Mouse (Mus musculus) heart, embryonic 12.5 days (tissue): ENCODE data around the gene Ralgapa2. TPM values are rescaled to one million over a fixed set of nuclear protein-coding genes. Genes with fewer than 3 reads are reported as not detected.

ENCODE experiments used
- ATAC-seq: fragments of 200-750 bp; cut with Nextera tagmentation; 2 replicates; pipeline ENCODE4 v1.8.0; 2017; ENCODE audit warnings: moderate TSS enrichment, moderate library complexity; ENCODE audit not compliant: insufficient number of reproducible peaks, low FRiP score
- H3K27ac ChIP-seq: fragments of 300-500 bp; sonication (generic); 2 replicates; pipeline ENCODE4 v1.5.1; 2016; ENCODE audit warnings: mild to moderate bottlenecking, moderate library complexity; ENCODE audit not compliant: poor library complexity, severe bottlenecking
- H3K27me3 ChIP-seq: fragments of 300-500 bp; sonication (generic); replicated peaks from 2 replicates; pipeline ENCODE4 v1.6.1; 2016; ENCODE audit warnings: mild to moderate bottlenecking, moderate library complexity
- H3K36me3 ChIP-seq: fragments of 300-500 bp; sonication (generic); 2 replicates; pipeline ENCODE4 v1.6.1; 2016; ENCODE audit warnings: mild to moderate bottlenecking, moderate library complexity
- H3K4me1 ChIP-seq: fragments of 300-500 bp; sonication (generic); replicated peaks from 2 replicates; pipeline ENCODE4 v1.6.1; 2016; ENCODE audit warnings: mild to moderate bottlenecking
- H3K4me2 ChIP-seq: fragments of 300-500 bp; sonication (generic); 2 replicates; pipeline ENCODE4 v1.6.1; 2016; ENCODE audit warnings: mild to moderate bottlenecking, moderate library complexity
- H3K4me3 ChIP-seq: fragments of 300-500 bp; sonication (generic); 2 replicates; pipeline ENCODE4 v1.5.1; 2016; ENCODE audit warnings: mild to moderate bottlenecking
- H3K9ac ChIP-seq: fragments of 300-500 bp; sonication (generic); 2 replicates; pipeline ENCODE4 v1.6.1; 2016; ENCODE audit warnings: mild to moderate bottlenecking, moderate library complexity
- H3K9me3 ChIP-seq: fragments of 300-500 bp; sonication (generic); replicated peaks from 2 replicates; pipeline ENCODE4 v1.6.1; 2016; ENCODE audit warnings: mild to moderate bottlenecking, moderate library complexity
- WGBS: fragments of 180-500 bp; shearing (Covaris S2); methylation state at CpG from one replicate; pipeline ENCODE4 v1.1.7; 2016; 5-methylcytosine and 5-hydroxymethylcytosine counted together
- polyA plus RNA-seq: library from polyadenylated mRNA; unstranded; fragments of >200 nt; fragmentation: Nextera tagmentation; extraction: Ambion mirVana; gene quantifications from 2 replicates; pipeline ENCODE4 v1.2.1, GENCODE M21; 2016

The Ralgapa2 gene
- 11.3 and 13.2 TPM in 2 replicates for polyA plus RNA-seq

DNA sequence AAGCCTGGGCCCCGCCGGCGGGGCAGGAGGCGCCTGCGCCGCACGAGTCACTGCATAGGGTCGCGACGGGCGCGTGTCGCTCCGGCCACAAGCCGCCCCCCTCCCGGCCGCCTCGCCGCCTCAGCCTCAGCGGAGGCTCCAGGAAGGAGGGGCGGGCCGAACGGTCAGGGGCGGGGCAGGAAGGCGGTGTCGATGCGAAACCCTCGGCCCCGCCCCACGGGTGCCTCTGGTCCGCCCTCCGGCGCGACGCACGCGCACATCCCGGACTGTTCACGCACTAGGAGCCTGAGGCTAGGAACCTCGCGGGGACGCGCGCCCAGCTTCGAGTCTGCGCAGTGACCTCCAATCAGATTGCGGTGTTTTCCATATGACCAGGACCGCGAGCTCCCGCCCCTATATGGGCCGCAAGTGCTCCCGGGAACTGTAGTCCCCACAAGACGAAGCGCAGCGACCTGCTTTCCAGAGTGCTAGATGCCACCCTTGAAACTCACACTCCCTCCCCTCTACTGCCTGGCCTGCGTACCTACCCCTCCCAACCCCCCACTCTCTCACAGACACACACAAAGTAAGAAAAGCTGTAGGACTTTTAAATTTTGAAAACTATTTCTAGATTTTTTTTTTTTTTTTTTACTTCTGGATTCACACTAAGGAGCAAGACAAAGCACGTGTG is at the start of gene Ralgapa2:
Ralgapa2 (minus strand) TSS at position 434 of the 670 bp plus-strand sequence.
- Histone ChIP-seq H3K9ac (peak within 1 kb of the TSS; percentile 86), H3K27ac (peak within 1 kb of the TSS; percentile 64)
- peak; percentile 99 for ATAC-seq

DNA sequence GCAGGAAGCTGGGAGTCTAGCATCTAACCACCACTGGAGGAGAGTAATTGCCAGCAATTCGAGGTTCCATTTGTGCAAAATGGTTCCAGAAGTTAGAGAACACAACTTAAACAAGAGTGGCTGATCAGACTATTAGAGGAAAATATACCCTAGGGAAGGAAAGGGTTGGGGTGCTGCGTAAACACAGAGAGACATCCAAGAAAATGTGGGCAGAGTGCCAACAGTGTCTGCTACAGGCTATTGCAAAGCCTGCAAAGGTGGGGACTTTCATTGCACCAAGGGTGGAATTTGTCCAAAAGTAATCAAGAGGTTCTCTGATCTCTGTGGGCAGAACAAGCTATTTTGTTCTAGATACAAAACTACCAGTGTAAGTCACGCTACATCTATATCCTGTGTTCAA is 49.4 kb upstream of the Ralgapa2 start:
- Histone ChIP-seq H3K27me3 (no peaks in the 10 kb centered on the region), H3K36me3 (no peaks in the 10 kb centered on the region), H3K9ac (no peak overlapping the region), H3K4me3 (no peak overlapping the region), H3K4me2 (no peak overlapping the region), H3K9me3 (no peaks in the 10 kb centered on the region), H3K27ac (no peak overlapping the region), H3K4me1 (0 out of 2 replicates have a peak, but pooled peaks cover 4% of the 10 kb centered on the region)
- no peak for ATAC-seq
- 65% methylated on average over 3 of the region's 3 CpGs for WGBS

More for the DNA sequence above, at the start of gene Ralgapa2:
- peak within 1 kb of the TSS; percentile 86 for H3K4me3 ChIP-seq
- H3K4me1 ChIP-seq, result peaks cover 10% of the 10 kb centered on the region
- under 1% methylated on average over 55 of the region's 57 CpGs for WGBS
- no peaks in the 10 kb centered on the region for H3K9me3 ChIP-seq
- no peaks in the 10 kb centered on the region for H3K36me3 ChIP-seq
- H3K27me3 ChIP-seq, result no peaks in the 10 kb centered on the region
- H3K4me2 ChIP-seq, result peak within 1 kb of the TSS; percentile 79

DNA sequence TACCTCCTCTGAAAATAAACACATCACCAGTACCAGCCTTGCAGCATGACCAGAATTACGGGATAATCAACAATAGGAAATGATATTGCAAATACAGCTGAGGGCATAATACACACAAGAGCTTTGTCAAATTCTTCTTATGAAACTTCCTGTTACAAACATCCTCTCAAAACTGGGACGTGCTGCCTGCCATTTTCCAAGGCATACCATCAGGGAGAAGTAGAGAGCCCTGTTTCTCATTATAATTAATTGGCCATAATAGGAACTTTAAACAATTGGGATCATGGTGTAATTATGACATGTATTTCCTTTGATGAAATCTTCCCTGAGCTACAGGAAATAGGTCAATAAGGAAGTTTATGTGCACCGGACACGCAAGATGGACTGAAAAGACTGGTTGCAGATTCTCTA is 48.5 kb upstream of the Ralgapa2 start:
- ATAC-seq, result no peak
- Histone ChIP-seq H3K4me2 (no peak overlapping the region), H3K9ac (no peak overlapping the region), H3K36me3 (no peaks in the 10 kb centered on the region), H3K9me3 (no peaks in the 10 kb centered on the region), H3K27ac (no peak overlapping the region), H3K4me3 (no peak overlapping the region), H3K4me1 (0 out of 2 replicates have a peak, but pooled peaks cover 4% of the 10 kb centered on the region), H3K27me3 (no peaks in the 10 kb centered on the region)
- 74% methylated on average over 4 of the region's 4 CpGs for WGBS

DNA sequence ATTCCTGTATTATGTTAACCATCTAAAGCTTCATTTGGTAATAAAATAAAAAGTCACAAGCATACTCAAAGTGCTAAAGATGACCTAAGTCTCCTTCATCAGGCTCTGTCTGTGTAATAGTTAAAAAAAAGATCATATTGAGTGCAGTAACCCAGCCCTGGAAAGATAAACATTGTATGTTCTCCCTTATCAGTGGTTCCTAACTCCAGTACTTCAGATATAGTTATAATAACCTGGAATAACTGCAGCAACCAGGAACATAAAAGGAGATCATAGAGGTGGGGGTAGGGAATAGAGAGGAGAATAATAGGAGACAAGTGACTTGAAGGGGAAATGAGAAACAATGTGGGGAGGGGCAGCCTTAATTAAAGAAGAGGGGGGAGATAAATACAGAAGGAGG is 44.0 kb upstream of the Ralgapa2 start:
- H3K4me3 ChIP-seq, result no peak overlapping the region
- ATAC-seq, result no peak
- no peaks in the 10 kb centered on the region for H3K27me3 ChIP-seq
- H3K9ac ChIP-seq, result no peak overlapping the region
- no peaks in the 10 kb centered on the region for H3K4me1 ChIP-seq
- no peak overlapping the region for H3K27ac ChIP-seq
- H3K9me3 ChIP-seq, result no peaks in the 10 kb centered on the region
- no peaks in the 10 kb centered on the region for H3K36me3 ChIP-seq
- H3K4me2 ChIP-seq, result no peak overlapping the region

DNA sequence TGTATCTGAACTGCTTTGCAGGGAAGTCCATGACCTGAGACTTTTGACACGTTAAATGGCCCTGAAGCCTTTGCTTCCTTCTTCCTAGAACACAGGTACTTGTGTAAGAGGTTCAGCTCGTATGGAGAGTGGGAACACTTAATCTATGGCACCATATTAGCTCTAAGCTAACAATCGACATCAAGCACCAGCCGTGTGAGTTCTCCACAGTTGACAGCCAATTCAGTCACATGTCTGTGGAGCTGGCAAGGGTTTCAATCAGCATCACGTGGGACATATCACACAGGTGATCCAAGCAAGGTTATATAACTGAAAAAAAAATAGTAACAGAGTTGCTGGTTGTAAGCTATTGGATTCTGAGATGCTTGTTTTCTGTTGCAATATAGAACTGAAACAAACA is 43.2 kb upstream of the Ralgapa2 start:
- 59% methylated on average over 5 of the region's 5 CpGs for WGBS
- ATAC-seq, result no peak

DNA sequence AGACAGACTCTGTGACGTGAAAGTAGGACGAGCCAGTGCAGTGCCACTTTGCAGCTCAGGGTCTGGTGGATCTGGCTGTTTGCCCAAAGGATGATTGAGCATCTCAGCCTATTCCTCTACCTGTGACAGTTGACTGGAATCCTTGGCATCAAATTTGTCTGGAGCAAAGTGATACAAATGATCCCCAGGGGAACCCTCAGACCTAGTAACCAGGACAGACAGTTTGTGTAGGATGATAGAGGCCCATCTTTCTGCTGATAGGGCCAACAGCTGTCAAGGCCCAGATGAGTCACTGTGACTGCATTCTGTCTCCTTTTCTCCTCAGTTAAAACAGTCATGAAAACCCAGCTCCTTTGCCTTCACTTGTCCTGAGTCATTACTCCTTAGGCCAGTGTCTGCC is 41.6 kb upstream of the Ralgapa2 start:
- Histone ChIP-seq H3K36me3 (no peaks in the 10 kb centered on the region), H3K4me1 (peaks cover 16% of the 10 kb centered on the region), H3K4me3 (no peak overlapping the region), H3K27ac (no peak overlapping the region), H3K9ac (no peak overlapping the region), H3K27me3 (no peaks in the 10 kb centered on the region), H3K4me2 (no peak overlapping the region), H3K9me3 (no peaks in the 10 kb centered on the region)
- ATAC-seq, result no peak
- 36% methylated on average over 2 of the region's 2 CpGs for WGBS

More for the DNA sequence above, 43.2 kb upstream of the Ralgapa2 start:
- H3K27ac ChIP-seq, result no peak overlapping the region
- H3K27me3 ChIP-seq, result no peaks in the 10 kb centered on the region
- H3K4me1 ChIP-seq, result no peaks in the 10 kb centered on the region
- no peaks in the 10 kb centered on the region for H3K36me3 ChIP-seq
- H3K9ac ChIP-seq, result no peak overlapping the region
- no peak overlapping the region for H3K4me2 ChIP-seq
- H3K9me3 ChIP-seq, result no peaks in the 10 kb centered on the region
- H3K4me3 ChIP-seq, result no peak overlapping the region

DNA sequence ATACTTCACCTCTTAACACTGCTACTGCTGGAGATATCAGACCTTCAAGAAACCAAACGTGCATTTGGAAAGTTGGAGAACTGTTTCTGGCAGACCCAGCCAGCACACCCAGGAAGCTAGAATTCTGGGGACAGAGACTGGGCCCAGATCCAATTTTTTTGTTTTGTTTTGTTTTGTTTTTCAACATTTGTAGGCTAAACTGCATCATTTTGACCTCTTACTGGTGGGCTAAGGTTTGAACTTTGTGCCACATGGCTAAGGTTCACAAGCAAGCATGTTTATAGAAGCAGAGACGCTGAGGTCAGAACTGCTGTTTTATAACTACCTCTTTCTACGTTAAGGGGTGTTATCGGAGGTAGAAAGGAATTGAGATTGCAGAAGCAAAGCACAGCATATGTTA is 39.7 kb upstream of the Ralgapa2 start:
- WGBS, result 66% methylated on average over 4 of the region's 4 CpGs

DNA sequence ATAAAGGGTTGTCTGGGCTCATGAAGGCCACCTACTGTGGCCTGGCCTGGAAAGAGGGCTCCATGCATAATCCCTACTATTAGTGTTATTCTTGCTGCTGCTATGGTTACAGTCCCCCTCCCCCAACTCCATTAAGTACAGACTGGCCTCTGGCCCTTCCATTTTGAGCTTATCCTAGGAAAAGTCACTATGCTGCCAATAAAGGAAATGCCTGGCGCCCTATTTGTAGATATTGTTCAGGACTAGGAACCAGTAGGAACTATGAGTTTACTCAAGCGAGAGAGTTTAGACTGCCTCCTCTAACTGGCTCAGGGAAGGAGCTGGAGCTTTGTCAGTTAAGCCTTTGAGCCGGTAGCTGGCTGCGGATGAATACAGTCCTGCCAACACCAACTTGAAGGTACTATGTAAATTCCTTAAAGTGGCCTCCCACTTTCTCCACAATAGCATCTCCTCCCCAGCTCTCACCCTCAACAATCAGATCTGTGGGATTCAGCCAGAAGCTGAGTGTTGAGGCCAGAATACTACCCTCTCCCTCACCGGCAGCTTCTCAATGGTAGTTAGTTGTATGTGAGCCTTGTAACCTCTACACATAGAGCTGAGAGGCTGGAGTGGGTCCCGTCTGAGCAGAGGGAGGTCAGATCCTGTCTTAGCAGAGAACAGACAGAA is 37.1 kb upstream of the Ralgapa2 start:
- H3K9me3 ChIP-seq, result no peaks in the 10 kb centered on the region
- no peak overlapping the region for H3K9ac ChIP-seq
- ATAC-seq, result peak; percentile 71
- no peak overlapping the region for H3K4me2 ChIP-seq
- no peak overlapping the region for H3K4me3 ChIP-seq
- no peaks in the 10 kb centered on the region for H3K36me3 ChIP-seq
- H3K27me3 ChIP-seq, result no peaks in the 10 kb centered on the region
- WGBS, result 15% methylated on average over 6 of the region's 6 CpGs
- H3K27ac ChIP-seq, result peak overlapping the region; percentile 80
- H3K4me1 ChIP-seq, result peaks cover 18% of the 10 kb centered on the region

More for the DNA sequence above, 39.7 kb upstream of the Ralgapa2 start:
- no peaks in the 10 kb centered on the region for H3K27me3 ChIP-seq
- no peak overlapping the region for H3K9ac ChIP-seq
- H3K27ac ChIP-seq, result no peak overlapping the region
- no peak overlapping the region for H3K4me3 ChIP-seq
- no peak overlapping the region for H3K4me2 ChIP-seq
- no peaks in the 10 kb centered on the region for H3K9me3 ChIP-seq
- H3K36me3 ChIP-seq, result no peaks in the 10 kb centered on the region
- peaks cover 18% of the 10 kb centered on the region for H3K4me1 ChIP-seq
- ATAC-seq, result no peak

DNA sequence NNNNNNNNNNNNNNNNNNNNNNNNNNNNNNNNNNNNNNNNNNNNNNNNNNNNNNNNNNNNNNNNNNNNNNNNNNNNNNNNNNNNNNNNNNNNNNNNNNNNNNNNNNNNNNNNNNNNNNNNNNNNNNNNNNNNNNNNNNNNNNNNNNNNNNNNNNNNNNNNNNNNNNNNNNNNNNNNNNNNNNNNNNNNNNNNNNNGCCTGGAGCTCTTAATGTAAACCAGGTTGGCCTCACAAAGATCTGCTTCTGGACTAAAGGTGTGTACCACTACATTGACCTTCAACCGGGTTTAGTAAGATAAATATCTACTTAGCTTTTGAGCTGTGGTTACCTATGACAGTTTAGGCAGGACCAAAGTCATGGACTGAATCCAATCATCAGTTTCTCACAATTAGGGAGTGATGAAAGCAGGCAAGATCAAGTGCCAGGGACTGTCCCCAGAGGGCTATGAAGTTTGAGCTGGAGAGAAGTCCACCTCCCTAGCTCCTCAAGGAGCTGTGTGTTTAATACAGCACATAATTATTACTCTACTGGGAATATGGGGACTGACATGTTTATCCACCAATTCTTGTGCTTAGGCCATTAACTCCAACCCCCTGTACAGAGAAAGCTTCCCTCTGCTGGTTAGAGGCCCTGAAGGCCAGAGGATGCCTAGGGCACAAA is 32.1 kb upstream of the Ralgapa2 start:
- H3K27ac ChIP-seq, result no peak overlapping the region
- no peaks in the 10 kb centered on the region for H3K27me3 ChIP-seq
- H3K4me2 ChIP-seq, result no peak overlapping the region
- H3K4me3 ChIP-seq, result no peak overlapping the region
- no peak overlapping the region for H3K9ac ChIP-seq
- WGBS, result 73% methylated on average over 1 of the region's 1 CpGs
- peaks cover 10% of the 10 kb centered on the region; the same call in 1 of the 2 replicates for H3K9me3 ChIP-seq
- no peaks in the 10 kb centered on the region for H3K36me3 ChIP-seq
- H3K4me1 ChIP-seq, result peaks cover 7% of the 10 kb centered on the region
- ATAC-seq, result no peak

DNA sequence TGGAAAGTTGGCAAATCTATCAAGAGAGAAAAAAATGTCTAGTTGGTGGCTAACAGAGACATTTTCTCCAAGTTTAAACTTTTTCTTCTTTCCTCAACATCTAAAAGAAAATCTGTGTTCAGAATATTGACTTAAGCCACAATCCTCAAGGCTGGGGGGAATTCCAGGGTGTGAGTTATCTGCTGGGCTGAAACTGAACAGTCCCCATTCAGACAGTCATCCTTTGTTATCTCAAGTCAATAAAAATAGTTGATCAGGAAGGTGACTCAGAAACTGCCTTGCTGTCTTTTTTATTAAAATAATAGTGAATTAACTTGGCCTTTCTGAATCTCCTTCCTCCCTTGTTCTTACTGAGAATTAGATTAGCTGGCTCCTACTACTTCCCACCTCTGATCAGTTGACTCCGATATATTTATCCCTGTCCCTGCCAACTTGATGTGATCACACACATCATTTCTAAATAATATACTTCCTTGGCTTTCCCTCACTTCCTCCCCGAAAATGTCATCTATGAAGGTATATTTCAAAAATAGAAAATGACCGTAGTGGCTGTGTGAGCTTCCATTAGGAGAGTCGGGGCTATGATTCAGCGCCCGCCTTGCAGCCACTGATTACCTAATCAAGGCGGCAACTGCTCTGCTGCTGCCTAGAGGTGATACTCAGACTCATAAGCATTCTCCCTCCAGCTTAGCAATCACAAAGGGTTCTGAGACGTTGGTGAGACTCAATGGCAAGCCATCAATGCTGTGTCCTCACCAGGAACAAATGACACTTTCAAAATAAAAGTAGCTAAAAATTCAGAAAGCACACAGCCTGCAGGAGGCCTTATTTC is 21.2 kb upstream of the Ralgapa2 start:
- Histone ChIP-seq H3K27me3 (no peaks in the 10 kb centered on the region), H3K27ac (peak overlapping the region; percentile 47), H3K9me3 (no peaks in the 10 kb centered on the region), H3K4me3 (no peak overlapping the region), H3K4me1 (peaks cover 27% of the 10 kb centered on the region), H3K4me2 (peak overlapping the region; percentile 29; the same call in 1 of the 2 replicates), H3K9ac (no peak overlapping the region), H3K36me3 (no peaks in the 10 kb centered on the region)
- ATAC-seq, result peak; percentile 71
- WGBS, result 25% methylated on average over 8 of the region's 8 CpGs
